Mouse (Mus musculus) forebrain, embryonic 12.5 days (tissue): ENCODE data around the gene Prss44. TPM values are rescaled to one million over a fixed set of nuclear protein-coding genes. Genes with fewer than 3 reads are reported as not detected.
A peak's percentile ranks its signal among the peaks of the same experiment; 100 is the strongest.

Experiments
- ATAC-seq: fragments of 200-750 bp; cut with Nextera tagmentation; 2 replicates; pipeline ENCODE4 v1.8.0; 2017; ENCODE audit warnings: moderate TSS enrichment; ENCODE audit not compliant: low FRiP score
- H3K27ac ChIP-seq: fragments of 300-500 bp; sonication (generic); 2 replicates; pipeline ENCODE4 v1.5.1; 2016; ENCODE audit warnings: mild to moderate bottlenecking
- H3K27me3 ChIP-seq: fragments of 300-500 bp; sonication (generic); 2 replicates; pipeline ENCODE4 v1.6.1; 2016; ENCODE audit warnings: mild to moderate bottlenecking
- H3K36me3 ChIP-seq: fragments of 300-500 bp; sonication (generic); replicated peaks from 2 replicates; pipeline ENCODE4 v1.6.1; 2016; ENCODE audit warnings: mild to moderate bottlenecking
- H3K4me1 ChIP-seq: fragments of 300-500 bp; sonication (generic); 2 replicates; pipeline ENCODE4 v1.6.1; 2016
- H3K4me2 ChIP-seq: fragments of 300-500 bp; sonication (generic); 2 replicates; pipeline ENCODE4 v1.6.1; 2016; ENCODE audit warnings: mild to moderate bottlenecking, moderate library complexity
- H3K4me3 ChIP-seq: fragments of 300-500 bp; sonication (generic); replicated peaks from 2 replicates; pipeline ENCODE4 v1.5.1; 2016; ENCODE audit warnings: mild to moderate bottlenecking
- H3K9ac ChIP-seq: fragments of 300-500 bp; sonication (generic); 2 replicates; pipeline ENCODE4 v1.6.1; 2016; ENCODE audit warnings: mild to moderate bottlenecking
- H3K9me3 ChIP-seq: fragments of 300-500 bp; sonication (generic); 2 replicates; pipeline ENCODE4 v1.6.1; 2016
- WGBS: fragments of 180-500 bp; shearing (Covaris S2); methylation state at CpG from one replicate; pipeline ENCODE4 v1.1.7; 2016; 5-methylcytosine and 5-hydroxymethylcytosine counted together
- polyA plus RNA-seq: library from polyadenylated mRNA; unstranded; fragments of >200 nt; fragmentation: Nextera tagmentation; extraction: Ambion mirVana; gene quantifications from 2 replicates; pipeline ENCODE4 v1.2.1, GENCODE M21; 2016

Gene Prss44
- polyA plus RNA-seq = not detected in 2 replicates

- H3K4me1 ChIP-seq = no peaks in the 10 kb centered on the region
- H3K9ac ChIP-seq = no peak within 1 kb of the TSS
- no peak within 1 kb of the TSS for H3K4me3 ChIP-seq
- no peaks in the 10 kb centered on the region for H3K9me3 ChIP-seq
- no peaks in the 10 kb centered on the region for H3K36me3 ChIP-seq
- no peak within 1 kb of the TSS for H3K27ac ChIP-seq
- H3K4me2 ChIP-seq = no peak within 1 kb of the TSS
- no peaks in the 10 kb centered on the region for H3K27me3 ChIP-seq
- WGBS = 74% methylated on average over 18 of the region's 18 CpGs
- no peak for ATAC-seq
These were observed at the start of gene Prss44 for GRCm38 (mm10) chr9:110813789-110814188. Prss44 (plus strand) TSS chr9:110813994.

- Histone ChIP-seq H3K9ac (no peak overlapping the region), H3K36me3 (no peaks in the 10 kb centered on the region), H3K27ac (no peak overlapping the region), H3K9me3 (no peaks in the 10 kb centered on the region), H3K4me1 (no peaks in the 10 kb centered on the region), H3K4me3 (no peak overlapping the region), H3K4me2 (no peak overlapping the region), H3K27me3 (no peaks in the 10 kb centered on the region; the same call in 1 of the 2 replicates)
- 96% methylated on average over 10 of the region's 10 CpGs for WGBS
- ATAC-seq = no peak
These were observed 41.5 kb upstream of the Prss44 start for GRCm38 (mm10) chr9:110772336-110772735.

GRCm38 (mm10) chr9:110774403-110775268 lies 39.2 kb upstream of the Prss44 start:
- WGBS = 82% methylated on average over 15 of the region's 15 CpGs
- Histone ChIP-seq H3K4me3 (no peak overlapping the region), H3K4me2 (no peak overlapping the region), H3K27ac (no peak overlapping the region), H3K4me1 (no peaks in the 10 kb centered on the region), H3K9me3 (no peaks in the 10 kb centered on the region), H3K9ac (no peak overlapping the region), H3K27me3 (peaks cover 3% of the 10 kb centered on the region; the same call in 1 of the 2 replicates), H3K36me3 (no peaks in the 10 kb centered on the region)
- no peak for ATAC-seq

GRCm38 (mm10) chr9:110775269-110776022 lies 38.3 kb upstream of the Prss44 start:
- Histone ChIP-seq H3K9ac (no peak overlapping the region), H3K9me3 (no peaks in the 10 kb centered on the region), H3K27ac (no peak overlapping the region), H3K4me3 (no peak overlapping the region), H3K4me1 (peaks cover 1% of the 10 kb centered on the region; the same call in 1 of the 2 replicates), H3K36me3 (no peaks in the 10 kb centered on the region), H3K27me3 (peaks cover 8% of the 10 kb centered on the region), H3K4me2 (no peak overlapping the region)
- no peak for ATAC-seq
- 80% methylated on average over 10 of the region's 10 CpGs for whole genome bisulfite sequencing

- WGBS = 100% methylated on average over 1 of the region's 1 CpGs
- H3K4me2 ChIP-seq = no peak overlapping the region
- H3K4me1 ChIP-seq = peaks cover 12% of the 10 kb centered on the region
- H3K36me3 ChIP-seq = no peaks in the 10 kb centered on the region
- no peaks in the 10 kb centered on the region for H3K9me3 ChIP-seq
- peaks cover 19% of the 10 kb centered on the region for H3K27me3 ChIP-seq
- no peak overlapping the region for H3K9ac ChIP-seq
- no peak overlapping the region for H3K4me3 ChIP-seq
- ATAC-seq = no peak
- no peak overlapping the region for H3K27ac ChIP-seq
These were observed 35.7 kb upstream of the Prss44 start for GRCm38 (mm10) chr9:110778100-110778499.

- ATAC-seq = no peak
- WGBS = 81% methylated on average over 7 of the region's 7 CpGs
- peaks cover 12% of the 10 kb centered on the region for H3K4me1 ChIP-seq
- H3K4me3 ChIP-seq = no peak overlapping the region
- H3K36me3 ChIP-seq = no peaks in the 10 kb centered on the region
- no peak overlapping the region for H3K4me2 ChIP-seq
- peaks cover 19% of the 10 kb centered on the region for H3K27me3 ChIP-seq
- H3K9me3 ChIP-seq = no peaks in the 10 kb centered on the region
- no peak overlapping the region for H3K27ac ChIP-seq
- no peak overlapping the region for H3K9ac ChIP-seq
These were observed 35.2 kb upstream of the Prss44 start for GRCm38 (mm10) chr9:110778559-110778958.

- WGBS = 62% methylated on average over 5 of the region's 5 CpGs
- Histone ChIP-seq H3K36me3 (no peaks in the 10 kb centered on the region), H3K9ac (no peak overlapping the region), H3K4me2 (no peak overlapping the region), H3K27me3 (peaks cover 19% of the 10 kb centered on the region), H3K9me3 (no peaks in the 10 kb centered on the region), H3K4me1 (peaks cover 12% of the 10 kb centered on the region), H3K27ac (no peak overlapping the region), H3K4me3 (no peak overlapping the region)
- ATAC-seq = no peak
These were observed 34.4 kb upstream of the Prss44 start for GRCm38 (mm10) chr9:110779242-110779913.

- H3K27ac ChIP-seq = peak overlapping the region; percentile 37; the same call in 1 of the 2 replicates
- WGBS = under 1% methylated on average over 43 of the region's 43 CpGs
- H3K4me1 ChIP-seq = peaks cover 12% of the 10 kb centered on the region
These were observed 32.5 kb upstream of the Prss44 start for GRCm38 (mm10) chr9:110781256-110781721.

GRCm38 (mm10) chr9:110781731-110782130 lies 32.1 kb upstream of the Prss44 start:
- H3K4me1 ChIP-seq = peaks cover 12% of the 10 kb centered on the region
- ATAC-seq = peak; percentile 70
- peaks cover 19% of the 10 kb centered on the region for H3K27me3 ChIP-seq
- no peaks in the 10 kb centered on the region for H3K9me3 ChIP-seq
- H3K9ac ChIP-seq = peak overlapping the region; percentile 59
- H3K4me3 ChIP-seq = peak overlapping the region; percentile 43
- H3K36me3 ChIP-seq = no peaks in the 10 kb centered on the region
- under 1% methylated on average over 23 of the region's 23 CpGs for WGBS
- H3K27ac ChIP-seq = no peak overlapping the region
- peak overlapping the region; percentile 61 for H3K4me2 ChIP-seq

More at GRCm38 (mm10) chr9:110781256-110781721, 32.5 kb upstream of the Prss44 start:
- Histone ChIP-seq H3K9me3 (no peaks in the 10 kb centered on the region), H3K27me3 (peaks cover 19% of the 10 kb centered on the region), H3K9ac (peak overlapping the region; percentile 59), H3K36me3 (no peaks in the 10 kb centered on the region), H3K4me2 (peak overlapping the region; percentile 61), H3K4me3 (peak overlapping the region; percentile 43)
- ATAC-seq = peak; percentile 95

- no peak for ATAC-seq
- no peak overlapping the region for H3K4me2 ChIP-seq
- H3K27me3 ChIP-seq = peaks cover 19% of the 10 kb centered on the region
- H3K36me3 ChIP-seq = no peaks in the 10 kb centered on the region
- 58% methylated on average over 1 of the region's 1 CpGs for WGBS
- H3K4me3 ChIP-seq = no peak overlapping the region
- H3K27ac ChIP-seq = no peak overlapping the region
- no peak overlapping the region for H3K9ac ChIP-seq
- no peaks in the 10 kb centered on the region for H3K9me3 ChIP-seq
- peaks cover 12% of the 10 kb centered on the region for H3K4me1 ChIP-seq
These were observed 30.2 kb upstream of the Prss44 start for GRCm38 (mm10) chr9:110783611-110784010.

- 91% methylated on average over 3 of the region's 3 CpGs for WGBS
- no peaks in the 10 kb centered on the region for H3K4me1 ChIP-seq
- no peak overlapping the region for H3K9ac ChIP-seq
- no peaks in the 10 kb centered on the region for H3K9me3 ChIP-seq
- H3K27ac ChIP-seq = no peak overlapping the region
- no peak for ATAC-seq
- no peak overlapping the region for H3K4me3 ChIP-seq
- no peaks in the 10 kb centered on the region for H3K36me3 ChIP-seq
- H3K27me3 ChIP-seq = no peaks in the 10 kb centered on the region
- no peak overlapping the region for H3K4me2 ChIP-seq
These were observed 25.6 kb upstream of the Prss44 start for GRCm38 (mm10) chr9:110788169-110788568.

GRCm38 (mm10) chr9:110790462-110790861 lies 23.3 kb upstream of the Prss44 start:
- no peaks in the 10 kb centered on the region for H3K27me3 ChIP-seq
- H3K4me1 ChIP-seq = no peaks in the 10 kb centered on the region
- H3K9me3 ChIP-seq = no peaks in the 10 kb centered on the region
- 79% methylated on average over 4 of the region's 4 CpGs for WGBS
- ATAC-seq = no peak
- H3K4me2 ChIP-seq = no peak overlapping the region
- H3K4me3 ChIP-seq = no peak overlapping the region
- H3K27ac ChIP-seq = no peak overlapping the region
- H3K36me3 ChIP-seq = no peaks in the 10 kb centered on the region
- H3K9ac ChIP-seq = no peak overlapping the region
